Mouse (Mus musculus): ENCODE data around the gene Btbd11.

The Btbd11 gene

DNA sequence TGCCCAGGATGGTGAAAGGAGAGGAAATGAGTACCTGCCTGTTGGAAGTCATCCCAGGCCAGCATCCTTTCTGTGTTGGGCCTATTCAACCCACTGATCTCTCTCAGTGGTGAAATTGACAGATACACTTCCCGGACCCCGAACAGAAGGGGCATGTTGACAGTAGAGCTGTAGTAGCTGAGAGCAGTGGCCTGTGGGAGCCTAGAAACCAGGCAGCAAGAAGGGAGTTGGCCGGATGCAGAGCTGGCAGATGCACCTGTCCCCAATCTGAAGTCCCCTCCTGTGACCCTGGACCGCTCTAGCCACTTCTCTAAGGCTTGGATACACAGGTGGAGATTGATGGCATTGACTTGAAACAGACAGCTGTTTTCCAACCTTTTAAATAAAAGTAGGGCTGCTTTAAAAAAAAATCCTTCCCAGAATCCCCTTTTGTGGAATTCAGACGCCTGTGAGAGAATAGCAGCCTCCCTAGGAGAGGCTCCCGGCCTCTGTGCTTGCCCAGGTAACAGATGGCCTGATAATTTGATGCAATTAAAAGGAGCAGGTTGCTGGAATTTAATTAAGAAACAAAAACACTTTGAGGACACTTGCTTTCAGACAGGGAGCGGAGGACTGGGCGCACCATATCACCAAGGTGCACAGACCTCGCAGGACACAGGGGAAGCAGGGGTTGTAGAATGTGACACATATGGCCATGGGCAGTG lies 89.2 kb downstream of the Btbd11 start:
- no peak for DNase-seq (ENCODE audit: low spot score in 2 of 2)

DNA sequence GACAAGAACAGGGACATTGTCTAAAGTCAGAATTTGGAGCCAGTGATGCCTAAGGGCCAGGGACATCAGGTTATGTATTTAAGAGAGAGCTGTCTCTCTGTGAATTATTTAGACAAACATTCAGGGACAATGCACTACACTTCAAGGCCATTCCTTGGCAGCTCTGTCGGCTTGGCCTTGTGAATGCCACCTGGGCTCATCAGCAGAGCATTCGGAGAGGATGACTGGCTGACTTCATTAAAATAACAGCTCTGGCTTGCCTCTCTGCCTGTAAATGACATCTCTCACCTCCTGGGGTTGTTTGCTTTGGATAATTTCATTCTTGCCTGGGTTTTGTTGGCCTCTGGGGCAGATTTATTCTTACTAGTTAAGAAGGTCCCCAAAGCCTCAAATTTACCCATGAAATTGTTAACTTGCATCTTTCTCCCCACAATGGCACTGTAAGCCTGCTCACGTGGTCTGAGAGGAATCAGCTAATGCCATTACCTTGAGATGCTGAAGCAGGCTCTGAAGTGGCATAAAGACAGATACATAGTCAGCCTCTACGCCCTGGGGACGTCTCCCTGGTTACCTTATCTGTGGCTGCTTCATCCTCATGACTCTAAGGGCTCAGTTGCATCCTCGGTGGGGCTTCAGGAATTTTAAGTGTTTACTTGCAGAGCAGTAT lies 93.5 kb downstream of the Btbd11 start:
- no peak for DNase-seq (ENCODE audit: low spot score in 2 of 2)

DNA sequence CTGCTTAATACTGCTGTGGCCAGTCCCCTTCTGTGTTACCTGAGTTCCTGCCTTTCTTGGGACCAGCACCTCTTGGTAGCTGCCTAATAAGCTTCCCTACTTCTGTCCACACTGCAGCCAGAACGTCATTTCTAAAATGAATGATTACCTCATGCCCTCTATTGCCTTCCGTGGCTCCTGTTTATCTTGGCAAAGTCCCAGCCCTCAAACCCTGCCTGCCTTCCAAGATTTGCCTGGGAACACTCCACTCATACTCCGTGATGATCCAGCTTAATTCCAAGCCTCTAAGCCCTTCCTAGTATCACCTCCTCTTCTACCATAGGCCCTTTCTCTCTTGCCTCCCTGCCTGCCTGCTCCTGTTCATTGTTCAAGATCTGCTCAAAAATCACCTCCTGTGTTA lies 94.5 kb downstream of the Btbd11 start:
- no peak for DNase-seq (ENCODE audit: low spot score in 2 of 2)

DNA sequence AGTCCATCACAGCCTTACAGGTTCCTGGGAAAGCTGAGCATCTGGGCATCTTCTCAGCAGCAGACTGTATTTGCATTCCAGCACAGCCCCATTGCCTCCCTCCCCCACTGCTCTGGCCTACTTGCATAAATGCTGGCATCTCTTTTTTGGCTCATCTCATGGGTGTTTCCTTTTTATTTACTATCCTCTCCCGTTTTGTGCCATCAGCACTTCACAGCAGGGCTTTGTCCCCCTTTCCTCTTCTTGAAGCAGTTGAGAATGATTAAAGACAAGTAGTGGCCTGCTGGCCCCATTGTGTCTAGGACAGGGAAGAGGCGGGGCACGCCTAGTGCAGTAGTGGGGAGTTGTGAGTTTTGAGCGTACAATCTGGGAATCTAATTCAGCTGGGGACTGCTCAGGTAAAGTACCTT lies 95.5 kb downstream of the Btbd11 start:
- no peak for DNase-seq (ENCODE audit: low spot score in 2 of 2)

DNA sequence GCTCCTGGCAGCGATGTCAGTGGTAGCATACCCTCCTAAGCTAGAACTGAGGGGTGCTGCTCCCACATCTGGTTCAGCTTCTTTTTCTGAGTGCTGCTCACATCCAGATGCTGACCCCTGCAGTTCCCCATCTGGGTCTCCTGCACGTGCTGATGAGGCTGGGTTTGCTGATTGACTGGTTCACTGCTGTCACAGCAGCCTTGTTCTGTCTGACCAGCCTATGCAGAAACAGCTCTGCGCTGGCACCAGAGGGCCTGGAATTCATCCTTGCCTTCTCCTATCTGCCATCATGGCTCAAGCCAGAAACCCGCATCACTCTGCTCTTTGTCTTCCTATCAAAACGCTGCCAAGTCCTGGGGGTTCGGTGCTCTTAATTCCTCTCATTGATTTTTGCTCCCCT lies 95.9 kb downstream of the Btbd11 start:
- no peak for DNase-seq (ENCODE audit: low spot score in 2 of 2)

DNA sequence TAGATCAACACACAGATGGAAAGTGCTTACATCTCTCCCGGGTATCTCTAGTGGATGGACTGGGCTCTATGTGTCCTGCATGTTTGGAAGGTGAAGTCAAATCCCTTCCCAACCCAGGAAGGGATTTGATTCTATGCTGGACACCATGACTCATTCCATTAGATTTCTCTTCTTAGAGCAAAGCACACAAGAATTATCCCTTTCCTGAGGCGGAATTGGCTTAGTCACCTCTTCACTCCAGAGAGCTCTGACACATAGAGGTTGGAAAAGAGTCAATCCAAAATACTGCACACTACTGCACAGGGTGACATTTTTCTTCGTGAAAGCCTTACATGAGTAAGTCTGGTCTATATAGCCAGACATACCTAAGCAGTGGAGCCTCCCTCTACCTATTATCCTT lies 99.8 kb downstream of the Btbd11 start:
- no peak for DNase-seq (ENCODE audit: low spot score in 2 of 2)

DNA sequence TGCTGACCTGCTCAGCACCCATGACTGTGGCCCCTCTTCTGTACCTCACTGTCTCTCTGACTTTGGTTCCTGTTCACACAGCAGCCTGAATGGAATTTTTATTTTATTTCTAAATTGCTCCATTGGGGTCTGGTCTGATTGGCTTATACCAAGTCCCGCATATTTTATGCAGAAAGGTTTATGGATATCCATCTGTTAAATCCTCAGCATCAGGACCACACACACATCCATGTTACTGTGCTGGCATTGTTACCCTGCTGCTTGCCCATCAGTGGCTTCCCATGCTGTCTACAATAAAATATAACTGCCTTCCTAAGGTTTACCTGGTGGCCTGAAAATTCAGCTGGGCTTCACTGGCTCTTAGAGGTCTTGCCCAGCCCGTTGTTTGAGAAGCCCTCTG lies 106.0 kb downstream of the Btbd11 start:
- DNase-seq (ENCODE audit: low spot score in 2 of 2), result no peak

DNA sequence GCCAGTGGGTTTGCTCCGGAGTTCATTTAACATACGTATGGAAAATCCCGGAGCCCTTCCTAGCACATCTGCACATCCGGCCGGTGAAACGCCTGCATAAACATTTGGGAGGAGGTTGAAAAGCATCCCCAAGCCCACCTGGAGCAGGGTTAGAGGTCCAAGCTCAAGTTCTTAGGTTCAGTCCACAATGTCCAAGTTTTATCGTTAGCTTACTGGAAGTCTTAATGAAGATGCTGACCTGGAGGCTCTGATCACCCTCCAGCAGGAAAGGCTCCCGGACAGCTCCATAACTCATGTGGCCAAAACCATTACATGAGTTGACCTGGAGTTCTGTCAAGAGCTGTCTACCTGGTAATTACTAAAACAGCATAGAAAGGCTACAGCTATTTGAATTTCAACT lies 109.7 kb downstream of the Btbd11 start:
- DNase-seq (ENCODE audit: low spot score in 2 of 2), result no peak

DNA sequence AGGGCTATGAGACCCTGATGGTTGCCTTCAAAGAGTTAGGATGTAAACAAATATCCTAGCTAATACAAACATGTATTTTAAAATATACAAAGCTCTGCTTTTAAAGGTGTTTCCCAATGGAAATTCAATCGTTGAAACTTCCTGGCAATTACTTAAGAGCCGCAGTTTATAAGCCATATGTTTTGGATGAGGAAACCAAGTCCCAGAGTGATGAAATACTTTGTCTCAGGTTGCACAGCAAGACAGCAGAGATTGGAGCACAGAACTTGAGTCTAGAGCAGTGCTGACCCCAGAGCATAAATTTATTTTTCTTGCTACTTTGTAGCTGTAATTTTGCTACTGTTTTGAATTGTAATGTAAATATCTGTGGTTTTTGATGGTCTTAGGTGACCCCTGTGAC lies 110.4 kb downstream of the Btbd11 start:
- DNase-seq (ENCODE audit: low spot score in 2 of 2), result no peak

DNA sequence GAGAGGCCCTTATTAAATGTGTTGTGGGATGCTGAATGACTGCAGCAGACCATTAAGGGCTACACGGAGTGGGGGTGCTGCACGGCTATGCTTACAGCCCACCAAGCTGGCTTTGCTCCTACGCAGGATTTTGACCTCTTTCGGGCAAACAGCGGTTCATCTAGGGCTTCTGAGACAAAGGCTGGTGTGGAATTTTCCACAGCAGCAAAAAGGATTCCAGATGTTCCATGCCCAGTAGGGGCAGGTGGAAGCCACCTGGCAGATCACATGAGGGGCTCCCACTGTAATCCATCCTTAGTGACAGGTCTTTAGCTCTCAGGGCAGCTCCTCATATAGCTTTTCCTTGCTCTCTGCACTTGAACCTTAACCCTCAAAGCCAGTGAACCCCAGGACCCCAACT lies 111.3 kb downstream of the Btbd11 start:
- DNase-seq (ENCODE audit: low spot score in 2 of 2), result no peak

DNA sequence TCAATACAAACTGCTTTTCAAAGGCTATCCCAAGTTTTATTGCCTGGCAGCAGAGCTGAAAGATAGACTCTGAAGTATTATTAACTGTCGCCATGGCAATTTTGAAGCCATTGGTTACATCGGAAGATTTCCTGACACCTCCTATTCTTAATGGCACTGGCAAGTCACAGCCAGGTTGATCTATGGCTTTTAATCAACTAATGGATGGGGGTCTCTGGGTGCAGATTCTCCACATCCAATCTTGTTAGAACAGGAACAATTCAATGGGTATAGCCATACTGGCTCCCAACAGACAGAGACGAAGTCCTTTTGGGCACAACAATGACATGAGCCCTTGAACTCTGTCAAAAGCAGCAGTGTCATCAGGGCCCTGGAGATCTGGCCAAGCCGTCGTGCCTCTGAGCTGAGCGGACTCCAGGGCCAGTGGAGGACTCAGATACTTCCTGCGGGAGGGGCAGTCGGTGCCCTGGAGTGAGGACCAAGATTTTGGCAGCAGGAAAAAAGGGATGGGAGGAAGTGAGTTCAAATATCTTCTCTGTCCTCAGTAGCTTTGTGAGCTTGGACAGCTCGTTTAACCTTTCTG lies 114.0 kb downstream of the Btbd11 start:
- no peak for DNase-seq (ENCODE audit: low spot score in 2 of 2)

DNA sequence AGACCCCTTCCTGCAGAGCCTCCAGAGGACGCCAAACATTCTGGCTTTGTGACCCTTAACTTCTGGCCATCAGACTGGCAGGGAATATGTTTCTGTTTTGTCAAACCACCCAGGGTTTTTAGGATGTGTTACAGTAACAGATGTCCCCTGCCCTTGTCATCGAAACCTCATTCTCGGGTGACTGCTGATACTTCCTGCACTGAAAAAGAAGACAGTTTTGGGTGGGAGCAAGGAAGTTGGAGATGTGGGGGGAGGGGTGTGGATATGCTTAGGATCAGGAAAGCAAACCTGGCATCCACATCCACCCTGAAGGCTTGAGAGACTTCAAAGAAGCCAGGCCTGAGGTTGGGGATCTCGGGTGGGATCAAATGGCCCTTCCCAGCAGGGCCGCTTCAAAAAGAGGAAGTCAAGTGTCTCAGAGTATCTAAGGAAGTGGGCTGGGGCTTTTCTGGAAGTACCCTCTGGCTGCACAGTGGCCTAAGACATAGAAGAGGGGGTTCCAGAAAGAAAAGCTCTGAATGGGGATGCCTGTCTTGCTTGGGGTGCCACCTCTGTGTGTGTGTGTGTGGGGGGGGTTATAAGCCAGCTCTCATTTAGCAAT lies 115.5 kb downstream of the Btbd11 start:
- DNase-seq (ENCODE audit: low spot score in 2 of 2), result peak; percentile 1 to 2

DNA sequence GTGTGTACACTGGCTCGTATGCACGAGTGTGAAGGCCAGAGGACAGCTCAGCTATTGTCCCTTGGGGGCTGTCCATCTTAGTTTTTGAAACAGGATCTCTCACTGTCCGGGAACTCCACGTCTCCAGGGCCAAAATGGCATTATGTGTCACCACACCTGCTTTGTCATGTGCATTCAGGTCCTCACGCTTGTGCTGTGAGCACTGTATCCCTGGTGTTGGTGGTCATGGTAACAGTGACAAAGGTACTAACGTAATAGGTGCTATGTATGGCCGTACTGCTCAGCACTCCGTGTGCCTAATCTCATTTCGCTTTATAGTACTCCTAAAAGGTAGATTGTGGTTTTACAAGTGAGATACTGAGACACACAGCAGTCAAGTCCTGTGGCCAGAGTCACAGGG lies 116.0 kb downstream of the Btbd11 start:
- peak; percentile 28 to 61 for DNase-seq (ENCODE audit: low spot score in 2 of 2)

DNA sequence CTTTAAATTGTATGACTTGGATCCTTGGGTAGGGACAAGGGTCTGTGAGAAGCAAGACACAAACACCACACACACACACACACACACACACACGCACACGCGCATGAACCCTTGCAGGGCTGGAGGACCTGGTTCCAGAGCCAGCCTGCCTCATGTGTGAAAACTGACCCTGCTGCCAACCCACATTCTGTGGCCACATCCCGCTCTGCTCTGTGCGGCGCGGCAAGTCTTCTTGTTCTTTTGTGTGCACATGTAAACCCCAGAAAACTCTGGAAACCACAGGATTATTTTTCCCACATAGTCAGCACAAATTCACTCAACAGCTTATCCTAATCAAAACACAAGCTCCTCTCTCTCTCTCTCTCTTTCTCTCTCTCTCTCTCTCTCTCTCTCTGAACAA lies 116.8 kb downstream of the Btbd11 start:
- peak; percentile 7 to 13 for DNase-seq (ENCODE audit: low spot score in 2 of 2)

DNA sequence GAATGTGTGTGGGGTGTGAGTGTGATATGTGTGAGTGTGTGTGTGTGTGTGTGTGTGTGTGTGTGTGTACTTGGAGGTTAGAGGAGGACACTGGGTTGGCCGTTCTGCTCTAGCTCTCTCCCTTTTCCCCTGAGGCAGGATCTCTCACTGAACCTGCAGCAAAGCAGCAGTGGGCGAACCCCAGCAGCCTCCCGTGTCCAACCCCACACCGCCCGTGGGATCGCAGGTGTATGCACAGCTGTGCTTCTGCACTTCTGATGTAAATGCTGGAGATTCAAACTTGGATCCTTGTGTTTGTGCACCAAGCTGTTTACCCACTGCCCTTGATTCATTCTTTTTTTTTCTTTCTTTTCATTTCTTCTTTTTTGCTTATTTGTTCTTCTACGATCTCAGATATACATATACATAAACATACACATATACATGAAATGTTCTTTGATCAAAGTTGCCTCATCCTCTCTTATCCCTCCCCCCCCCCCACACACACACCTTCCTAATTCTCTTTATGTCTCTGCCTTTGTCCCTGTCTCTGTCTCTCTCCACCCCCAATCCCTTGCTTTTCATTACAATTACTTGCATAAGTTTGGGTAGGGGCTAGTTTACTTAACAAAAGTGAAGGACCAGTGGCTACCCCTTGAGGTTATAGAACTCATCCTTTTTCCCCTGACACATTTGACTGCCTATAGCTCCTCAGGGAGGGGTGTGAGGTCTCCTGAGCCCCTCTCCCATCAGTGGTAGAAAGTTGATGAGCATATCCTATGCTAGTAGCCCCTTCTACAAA lies 120.8 kb downstream of the Btbd11 start:
- no peak for DNase-seq (ENCODE audit: low spot score in 2 of 2)

DNA sequence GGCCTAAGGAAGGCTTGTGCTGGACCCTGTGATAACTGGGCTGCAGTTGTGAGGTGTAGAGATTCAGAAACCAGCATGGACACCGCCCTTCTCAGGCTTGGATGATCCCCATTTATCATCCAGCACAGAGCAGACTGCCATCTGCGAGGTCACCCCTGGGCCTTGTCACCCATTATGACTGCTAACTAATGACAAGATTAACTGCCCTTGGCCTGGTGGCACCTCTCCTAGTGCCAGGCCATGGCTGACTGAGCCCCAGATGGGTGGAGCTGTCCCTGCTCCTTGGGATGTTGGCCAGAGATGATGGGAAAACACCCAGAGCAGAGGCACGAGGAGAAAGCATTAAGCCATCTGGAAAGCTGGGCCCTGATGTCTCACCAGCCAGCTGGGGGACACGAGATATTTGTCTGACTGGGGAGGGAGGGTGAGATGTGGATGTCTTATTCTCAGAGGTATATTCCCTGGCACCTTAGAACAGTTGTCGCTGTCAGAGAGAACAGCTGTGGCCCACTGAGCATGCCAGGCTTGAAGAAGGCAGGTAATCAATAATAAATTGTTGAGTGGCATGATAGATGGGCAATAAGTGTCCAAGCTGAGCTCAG lies 121.7 kb downstream of the Btbd11 start:
- DNase-seq (ENCODE audit: low spot score in 2 of 2), result no peak

DNA sequence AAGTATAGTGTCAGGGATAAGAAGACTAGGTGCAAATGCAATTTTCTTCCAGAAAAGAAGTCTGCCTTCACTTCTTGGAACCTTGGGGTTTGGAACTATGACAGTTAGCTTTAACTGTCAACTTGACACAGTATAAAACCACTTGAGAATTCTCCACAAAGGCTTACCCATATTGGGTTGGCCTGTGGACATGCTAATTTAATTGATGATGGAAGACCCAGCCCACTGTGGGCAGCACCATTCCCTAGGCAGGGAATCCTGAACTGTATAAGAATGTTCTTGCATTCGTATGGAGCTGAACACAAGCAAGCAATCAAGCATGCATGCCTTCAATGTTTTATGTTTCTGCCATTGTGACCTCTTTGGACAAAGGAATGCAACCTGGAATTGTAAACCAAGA lies 122.4 kb downstream of the Btbd11 start:
- no peak for DNase-seq (ENCODE audit: low spot score in 2 of 2)

DNA sequence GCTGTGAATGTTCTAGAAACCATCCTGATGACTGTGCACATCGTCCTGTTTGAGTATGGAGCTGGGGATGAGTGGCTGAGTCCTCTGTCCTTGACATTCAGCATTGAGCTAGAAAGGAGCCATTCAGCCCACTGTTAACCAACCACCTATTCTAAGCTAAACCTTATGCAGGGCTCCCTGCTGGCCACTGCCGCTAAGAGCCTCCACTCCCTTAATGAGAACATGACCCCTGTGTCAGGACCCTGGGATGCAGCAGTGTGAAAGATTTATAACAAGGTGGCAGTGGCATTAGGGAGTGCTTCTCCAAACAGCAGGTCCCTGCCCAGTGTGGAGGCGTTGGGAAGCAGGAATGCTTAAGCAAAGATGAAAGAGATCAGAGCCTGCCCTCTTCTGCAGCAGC lies 123.7 kb downstream of the Btbd11 start:
- DNase-seq (ENCODE audit: low spot score in 2 of 2), result no peak

DNA sequence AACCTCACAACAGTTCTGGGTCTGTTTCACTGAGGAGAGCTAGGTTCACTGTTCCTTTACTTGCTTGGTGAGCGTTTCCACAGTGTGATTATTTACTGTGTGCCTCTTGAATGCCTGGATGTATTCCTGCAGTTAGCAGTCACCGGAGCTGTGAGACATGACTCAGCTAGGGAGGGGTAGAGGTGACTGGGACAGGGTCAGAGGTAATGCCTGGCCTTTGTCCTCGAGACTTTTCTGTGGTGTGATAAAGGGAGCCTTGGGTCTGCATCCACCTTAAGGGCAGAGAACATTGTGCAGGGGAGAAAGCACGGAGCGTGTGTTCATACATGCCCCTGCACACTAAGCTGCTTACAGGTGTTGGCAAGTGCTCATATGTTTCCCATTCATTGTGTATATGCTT lies 126.2 kb downstream of the Btbd11 start:
- no peak for DNase-seq (ENCODE audit: low spot score in 2 of 2)

DNA sequence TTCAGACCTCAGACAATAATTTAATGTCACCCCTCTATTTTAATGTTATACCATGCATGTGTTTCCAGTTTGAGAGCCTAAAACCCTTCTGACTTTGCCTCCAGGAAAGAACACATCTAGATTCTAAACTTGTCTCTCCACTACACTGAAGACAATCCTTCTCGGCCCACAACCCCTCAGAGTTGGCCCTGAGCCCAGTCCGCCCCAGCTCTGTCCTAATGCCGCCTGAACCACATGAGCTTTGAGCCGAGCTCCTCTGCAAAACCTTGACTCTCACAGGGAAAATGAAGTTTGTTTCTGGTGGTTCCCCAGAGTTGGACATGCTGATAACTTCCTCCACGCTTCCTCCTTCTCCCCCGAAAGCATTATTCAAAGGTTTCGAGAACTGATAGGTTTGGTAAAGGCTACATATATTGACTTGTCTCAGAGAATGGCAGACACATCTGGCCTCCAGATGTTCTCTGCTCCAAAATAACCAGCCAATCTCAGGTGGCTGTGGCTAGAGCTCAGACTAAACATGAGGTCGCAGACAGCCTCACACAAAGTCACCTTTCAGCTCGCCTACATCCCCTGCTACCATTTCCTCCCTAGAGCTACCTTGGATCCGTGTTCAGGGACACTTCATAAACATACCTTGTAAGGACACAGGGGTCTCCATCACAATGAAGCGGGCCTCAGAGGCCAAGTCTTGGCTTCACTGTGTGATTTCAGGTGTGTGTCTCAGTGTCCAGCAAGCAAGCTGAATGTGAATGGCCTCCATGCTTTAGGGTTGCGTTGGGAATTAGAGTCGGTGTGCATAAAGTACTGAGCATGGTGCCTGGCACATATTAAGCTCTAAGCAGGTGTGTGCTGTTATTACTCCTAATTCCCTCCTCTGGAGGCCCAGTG lies 130.9 kb downstream of the Btbd11 start:
- no peak for DNase-seq (ENCODE audit: low spot score in 2 of 2)

DNA sequence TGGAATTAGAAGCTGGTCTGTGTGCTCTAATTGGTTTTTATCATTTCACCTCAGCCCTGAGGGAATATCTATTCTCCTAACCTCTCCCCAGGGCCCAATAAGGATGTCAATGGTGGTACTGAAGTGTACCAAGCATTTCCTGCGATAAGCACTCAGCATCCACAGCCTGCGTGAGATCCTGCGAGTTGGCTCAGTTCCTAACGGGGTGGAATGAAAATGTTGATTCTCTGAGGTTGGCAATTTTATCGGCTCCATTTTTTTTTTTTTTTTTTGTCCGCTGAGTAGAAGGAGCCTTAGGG lies 131.4 kb downstream of the Btbd11 start:
- DNase-seq (ENCODE audit: low spot score in 2 of 2), result no peak

Data from natural killer cell, adult 2 months (primary cell).